Mouse (Mus musculus) small intestine, adult 2 months (tissue): Measurements from ENCODE around the gene Mfsd11.

ENCODE experiments used
- CTCF ChIP-seq: fragments of 200-500 bp; IDR thresholded peaks from 2 replicates; pipeline ENCODE4 v1.5.1; 2012; ENCODE audit warnings: low read depth, mild to moderate bottlenecking, control low read depth, inconsistent platforms, low read length, moderate library complexity, mixed read lengths; ENCODE audit not compliant: insufficient replicate concordance, insufficient read length; ENCODE audit errors: extremely low read depth
- POLR2A ChIP-seq: fragments of 200-500 bp; IDR thresholded peaks from 2 replicates; pipeline ENCODE4 v1.6.1; 2012; ENCODE audit warnings: low read depth, mild to moderate bottlenecking, control low read depth, inconsistent platforms, low read length, moderate library complexity

- TF ChIP-seq POLR2A = no peak
- no peak for TF ChIP-seq CTCF
These were observed 45.8 kb upstream of the Mfsd11 start for GRCm38 (mm10) chr11:116806136-116807071.
